Mouse (Mus musculus) gastrocnemius, adult 8-10 months (tissue): ENCODE measurements around the gene Rtl1. TPM values are rescaled to one million over a fixed set of nuclear protein-coding genes. Genes with fewer than 3 reads are reported as not detected.
A peak's percentile ranks its signal among the peaks of the same experiment; 100 is the strongest.

Experiments
- microRNA-seq: library from miRNA; unstranded; fragments of <30 nt; microRNA quantifications from one replicate; pipeline ENCODE4 v1.2.0, GENCODE M21; 2022
- total RNA-seq, 4 experiments: library from RNA; stranded (reverse); gene quantifications; 2 replicates each; pipeline ENCODE4 v1.2.4; 2022

Gene Rtl1
- total RNA-seq, 4 experiments from 2014 or later = not detected

Small RNA genes lying within 50 kb of the gene (microRNA-seq; reads per million reads assigned to microRNA genes)
- gene Gm23912 (not detected), gene Mir1188 (not detected), gene Mir127 (1,017 reads per million, percentile 79 among the genes with 10 or more reads in this experiment), gene Mir136 (not detected), gene Mir1906-1 (not detected), gene Mir3070a (not detected), gene Mir3070b (not detected), gene Mir3071 (not detected), gene Mir337 (not detected), gene Mir341 (12.5 reads per million, percentile 8 among the genes with 10 or more reads in this experiment), gene Mir3544 (not detected), gene Mir370 (5.8 reads per million), gene Mir431 (12.5 reads per million, percentile 8 among the genes with 10 or more reads in this experiment), gene Mir432 (not detected), gene Mir433 (60.7 reads per million, percentile 43 among the genes with 10 or more reads in this experiment), gene Mir434 (29.1 reads per million, percentile 30 among the genes with 10 or more reads in this experiment), gene Mir493 (not detected), gene Mir540 (17.5 reads per million, percentile 15 among the genes with 10 or more reads in this experiment), gene Mir665 (not detected), gene Mir673 (10.8 reads per million, percentile 6 among the genes with 10 or more reads in this experiment), gene Mir770 (34.1 reads per million, percentile 34 among the genes with 10 or more reads in this experiment)

Other genes starting within 250 kb of the Rtl1 start
- 1 to 10 TPM in 2 of 4 experiments, under 1 TPM in 2; 0.56 to 1.9 (median 0.95) TPM for gene Dlk1, start 147.5 kb downstream of the Rtl1 start, total RNA-seq